Mouse (Mus musculus) spleen, postnatal 0 days (tissue): ENCODE measurements around the gene Gm12117. TPM values are rescaled to one million over a fixed set of nuclear protein-coding genes. Genes with fewer than 3 reads are reported as not detected.

Experiments
- polyA plus RNA-seq: library from polyadenylated mRNA; unstranded; fragments of >200 nt; fragmentation: Nextera tagmentation; extraction: Ambion mirVana; gene quantifications from 2 replicates; pipeline ENCODE4 v1.2.1, GENCODE M21; 2015

Gm12117 gene
- polyA plus RNA-seq: not detected in 2 replicates

DNA sequence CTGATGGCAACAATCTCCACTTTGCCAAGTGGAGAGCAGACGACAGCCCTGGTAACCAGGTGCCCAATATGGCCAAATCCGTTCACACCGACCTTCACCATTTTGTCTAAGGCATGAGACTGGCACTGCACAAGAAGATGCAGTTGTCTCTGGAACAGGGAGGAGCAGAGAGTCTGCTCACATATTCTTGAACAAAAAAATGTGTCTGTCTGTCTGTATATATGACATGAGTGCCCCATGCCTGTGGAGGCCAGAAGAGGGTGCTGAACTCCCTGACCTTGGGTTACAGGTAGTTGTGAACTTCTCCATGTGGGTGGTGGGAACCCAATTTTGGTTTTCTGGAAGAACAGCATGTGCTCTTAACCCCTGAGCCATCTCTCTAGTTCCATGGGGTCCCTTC is at the start of gene Gm12117:
Gm12117 (minus strand) TSS at position 101 of the 400 bp plus-strand sequence.

Other genes starting within 250 kb of the Gm12117 start
- 3.8 TPM in 2 replicates for gene Fgf18, start 129.3 kb downstream of the Gm12117 start, polyA plus RNA-seq
- gene Npm1, start 113.5 kb downstream of the Gm12117 start, polyA plus RNA-seq: 883 and 929 TPM in 2 replicates
- gene Tlx3, start 73.1 kb downstream of the Gm12117 start, polyA plus RNA-seq: not detected in 2 replicates
- 3.3 and 3.6 TPM in 2 replicates for gene Ranbp17, start 237.0 kb upstream of the Gm12117 start, polyA plus RNA-seq